Mouse (Mus musculus): ENCODE results near the gene Rabl6.
"Not testable (repeated sequence)": the region's sequence is repeated elsewhere in the genome, so short reads cannot be mapped to it uniquely, and the experiment has no call there.

The Rabl6 gene

DNA sequence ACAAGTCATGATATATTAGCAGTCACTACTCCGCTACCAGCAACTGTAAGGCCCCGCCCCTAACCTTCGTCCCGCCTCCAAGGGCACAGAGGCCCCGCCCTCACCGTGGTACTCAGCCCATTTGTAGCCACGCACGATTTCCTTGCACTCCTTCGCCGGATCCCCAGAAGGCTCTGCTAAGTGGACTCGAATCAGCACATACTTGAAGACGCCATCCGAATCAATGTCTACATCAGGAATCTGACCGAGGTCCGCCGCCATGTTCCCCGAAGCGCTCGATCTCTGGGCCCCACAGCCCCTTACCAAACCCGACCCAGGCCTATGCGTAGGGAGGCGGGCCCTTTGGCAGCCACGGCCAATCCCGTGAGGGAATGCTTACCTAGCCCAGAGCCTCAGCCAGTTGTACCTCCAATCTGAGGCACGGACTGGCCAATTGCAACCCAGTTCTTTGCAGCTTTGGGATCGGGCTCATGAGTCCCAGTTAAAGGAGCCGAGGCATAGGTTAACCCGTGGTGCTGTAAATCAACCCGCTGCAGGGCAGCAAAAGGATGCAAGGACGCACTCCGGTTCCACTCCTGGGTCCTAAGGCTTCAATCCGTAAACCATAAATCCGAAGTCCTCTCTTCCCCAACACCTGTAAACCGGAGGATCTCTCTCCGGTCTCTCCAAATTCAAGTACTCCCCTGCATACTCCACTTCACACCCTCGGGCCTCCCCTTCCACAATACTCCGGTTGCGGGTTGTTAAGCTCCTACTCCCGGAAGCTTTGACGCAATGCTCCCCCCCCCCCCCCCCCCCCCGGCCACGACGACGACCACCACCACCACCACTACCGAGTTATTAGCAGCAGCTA, 33.5 kb downstream of the Rabl6 start, which contains the start of the genes Mamdc4 and Phpt1:
TSS of gene Mamdc4 (minus strand) at position 267 of the 853 bp plus-strand sequence.
TSS of gene Phpt1 (minus strand) at position 646 of the 853 bp plus-strand sequence.
- peak; percentile 96 to 98 for DNase-seq

- peak in 1 of 2 experiments; percentile 34 for DNase-seq
Measured at GRCm38 (mm10) chr2:25574136-25574535, 34.2 kb downstream of the Rabl6 start.

DNA sequence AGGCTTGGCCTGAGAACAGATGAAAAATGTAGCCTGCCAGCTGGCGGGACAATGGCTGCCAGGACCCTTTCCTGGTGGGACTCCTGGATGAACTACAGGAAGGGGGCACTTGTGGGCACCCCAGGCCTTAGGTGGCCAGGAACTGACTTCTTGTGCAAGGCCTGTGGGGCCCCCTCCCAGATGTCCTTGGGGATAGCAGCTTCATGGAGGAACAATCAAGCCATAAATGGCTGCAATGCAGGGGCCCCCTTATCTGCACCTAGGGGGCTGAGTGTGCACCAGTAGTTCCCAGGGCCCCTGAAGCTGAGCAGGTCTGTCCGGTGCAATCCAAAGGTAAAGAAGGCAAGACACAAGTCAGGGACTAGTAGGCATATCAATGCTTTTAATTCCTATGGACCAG, 35.3 kb downstream of the Rabl6 start:
- DNase-seq = peak in 1 of 2 experiments; percentile 30

DNA sequence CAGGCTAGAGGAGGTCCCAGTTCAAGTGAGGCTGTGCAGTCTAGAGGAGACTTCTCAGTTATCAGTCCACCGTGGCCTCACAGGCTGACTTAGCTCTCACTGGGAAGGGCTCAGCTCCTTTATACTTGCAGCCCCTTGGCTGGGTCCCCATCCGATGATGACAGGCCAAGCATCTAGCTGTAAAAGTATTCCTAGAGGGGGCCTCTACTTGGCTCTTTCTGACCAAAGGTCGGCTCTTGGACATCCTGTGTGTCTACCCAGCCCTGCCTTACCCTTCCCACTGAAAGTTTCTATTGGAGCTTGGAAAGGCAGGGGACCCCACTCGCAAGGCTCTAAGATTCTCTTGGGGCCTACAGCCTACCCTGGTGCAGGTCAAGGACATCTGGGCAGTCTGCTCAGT, 37.1 kb downstream of the Rabl6 start:
- peak in 1 of 2 experiments; percentile 4 for DNase-seq

- DNase-seq = peak in 1 of 2 experiments; percentile 11
Measured at GRCm38 (mm10) chr2:25569323-25569722, 39.0 kb downstream of the Rabl6 start.

- DNase-seq = peak in 1 of 2 experiments; percentile 8
Measured at GRCm38 (mm10) chr2:25568473-25569019, 39.8 kb downstream of the Rabl6 start.

DNA sequence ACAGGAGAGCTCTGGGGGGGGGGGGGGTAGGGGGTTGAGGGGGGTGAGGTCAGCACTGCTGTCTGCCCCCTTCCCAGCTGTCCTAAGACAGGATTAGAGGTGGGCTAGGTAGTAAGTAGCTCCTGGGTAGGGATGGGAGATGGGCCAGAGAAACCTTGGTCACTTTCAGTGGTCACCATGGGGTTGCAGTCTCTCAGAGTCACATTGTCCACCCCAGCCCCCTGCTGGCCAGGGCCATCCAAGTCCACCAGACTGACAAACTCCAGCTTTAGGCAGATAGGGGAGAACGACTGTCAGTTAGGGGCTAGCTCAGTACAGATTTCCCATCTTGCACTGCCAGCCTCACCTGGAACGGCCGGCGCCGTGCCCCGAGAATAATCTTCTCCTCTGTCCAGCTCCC, 41.8 kb downstream of the Rabl6 start:
- peak in 1 of 2 experiments; percentile 31 for DNase-seq

DNA sequence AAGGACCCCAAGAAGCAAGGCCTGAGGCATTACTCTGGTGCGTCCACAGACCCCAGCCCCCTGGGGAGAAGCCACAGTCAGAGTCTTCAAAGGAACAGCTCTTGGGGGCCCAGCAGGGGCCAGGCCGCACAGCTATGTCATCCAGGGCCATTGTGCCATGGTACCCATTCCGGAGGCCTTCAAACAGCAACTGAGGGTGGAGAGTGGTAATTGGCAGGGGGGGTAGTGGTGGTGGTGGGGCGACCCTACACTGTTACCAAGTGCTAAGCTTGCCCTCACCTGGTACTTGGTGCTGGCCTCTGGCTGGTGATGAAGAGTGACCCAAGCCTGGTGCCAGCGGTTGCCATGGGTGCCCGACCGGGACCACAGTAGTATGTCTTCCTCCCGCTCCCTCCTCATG, 42.6 kb downstream of the Rabl6 start:
- no peak for DNase-seq

GRCm38 (mm10) chr2:25561946-25562345, 46.4 kb downstream of the Rabl6 start:
- DNase-seq = peak; percentile 60 to 65

GRCm38 (mm10) chr2:25560551-25560950, 47.8 kb downstream of the Rabl6 start:
- peak in 1 of 2 experiments; percentile 3 for DNase-seq

- peak in 1 of 2 experiments; percentile 6 for DNase-seq
Measured at GRCm38 (mm10) chr2:25558774-25559173, 49.5 kb downstream of the Rabl6 start.

GRCm38 (mm10) chr2:25557964-25558360, 50.4 kb downstream of the Rabl6 start:
- no peak for DNase-seq

DNA sequence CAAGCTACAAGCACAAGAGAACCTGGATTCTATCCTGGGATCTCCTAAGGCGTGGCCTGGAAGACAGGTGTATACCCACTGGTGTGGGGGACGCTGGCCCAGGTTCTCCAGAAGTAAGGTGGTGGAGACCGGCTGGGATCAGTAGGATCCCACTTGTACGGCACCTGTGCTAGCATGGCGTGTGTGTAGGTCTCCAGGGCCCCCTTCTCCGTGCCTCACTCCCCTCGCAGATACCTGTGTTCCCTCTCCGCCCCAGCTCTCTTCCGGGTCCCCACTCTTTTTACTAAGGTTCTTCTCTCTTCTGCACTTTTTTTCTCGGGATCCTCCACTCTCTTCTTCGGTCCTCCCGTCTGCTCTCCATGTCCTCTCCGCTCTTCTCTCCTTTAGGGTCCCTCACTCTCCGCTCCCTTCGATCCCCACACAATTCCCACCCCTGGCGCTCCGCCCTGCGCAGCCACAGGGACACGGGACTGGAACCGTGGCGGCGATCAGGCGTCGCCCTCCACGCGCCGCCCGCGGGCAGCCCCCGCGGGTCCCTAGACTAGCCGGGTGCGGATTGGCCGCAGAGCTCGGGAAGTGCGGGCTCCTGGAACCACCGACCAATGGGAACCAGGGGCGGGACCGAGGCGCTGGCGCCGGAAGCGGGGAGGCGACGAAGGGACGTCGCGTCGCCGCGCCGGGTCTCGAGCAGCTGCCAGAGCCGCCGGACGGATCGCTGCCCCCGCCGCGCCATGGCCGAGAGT, 50.9 kb downstream of the Rabl6 start, which contains the start of gene Edf1:
TSS of gene Edf1 (plus strand) at position 627 of the 743 bp plus-strand sequence.
- peak; percentile 97 to 98 for DNase-seq

- no peak for DNase-seq
Measured at GRCm38 (mm10) chr2:25556296-25556695, 52.0 kb downstream of the Rabl6 start.

DNA sequence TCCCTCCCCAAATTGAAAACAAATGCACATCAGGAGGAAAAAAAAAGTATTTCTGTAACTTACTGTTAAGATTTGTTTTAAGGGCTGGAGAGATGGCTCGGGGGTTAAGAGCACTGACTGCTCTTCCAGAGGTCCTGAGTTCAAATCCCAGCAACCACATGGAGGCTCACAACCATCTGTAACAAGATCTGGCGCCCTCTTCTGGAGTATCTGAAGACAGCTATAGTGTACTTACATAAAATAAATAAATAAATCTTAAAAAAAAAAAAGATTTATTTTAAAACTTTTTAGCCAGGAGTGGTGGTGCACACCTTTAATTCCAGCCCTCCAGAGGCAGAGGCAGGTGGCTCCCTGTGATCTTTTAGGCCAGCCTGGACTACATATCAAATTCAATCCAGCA, 52.8 kb downstream of the Rabl6 start:
- not testable (repeated sequence) for DNase-seq

DNA sequence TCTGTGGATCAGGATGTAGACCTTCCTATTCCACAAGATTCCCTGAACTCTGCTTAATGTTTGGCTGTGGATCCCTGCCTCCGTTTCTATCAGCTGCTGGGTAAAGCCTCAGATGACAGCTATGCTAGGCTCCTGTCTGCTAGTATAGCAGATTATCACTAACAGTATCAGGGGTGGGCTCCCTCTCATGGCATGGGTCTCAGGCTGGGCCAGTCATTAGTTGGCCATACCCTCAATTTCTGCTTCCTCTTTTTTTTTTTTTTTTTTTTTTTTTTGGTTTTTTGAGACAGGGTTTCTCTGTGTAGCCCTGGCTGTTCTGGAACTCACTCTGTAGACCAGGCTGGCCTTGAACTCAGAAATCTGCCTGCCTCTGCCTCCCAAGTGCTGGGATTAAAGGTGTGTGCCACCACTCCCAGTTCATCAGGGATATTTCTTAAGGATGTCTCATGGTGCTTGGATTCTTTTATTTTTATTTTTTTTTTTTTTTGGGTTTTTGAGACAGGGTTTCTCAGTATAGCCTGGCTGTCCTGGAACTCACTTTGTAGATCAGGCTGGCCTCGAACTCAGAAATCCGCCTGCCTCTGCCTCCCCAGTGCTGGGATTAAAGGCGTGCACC, 55.0 kb downstream of the Rabl6 start:
- not testable (repeated sequence) for DNase-seq

DNA sequence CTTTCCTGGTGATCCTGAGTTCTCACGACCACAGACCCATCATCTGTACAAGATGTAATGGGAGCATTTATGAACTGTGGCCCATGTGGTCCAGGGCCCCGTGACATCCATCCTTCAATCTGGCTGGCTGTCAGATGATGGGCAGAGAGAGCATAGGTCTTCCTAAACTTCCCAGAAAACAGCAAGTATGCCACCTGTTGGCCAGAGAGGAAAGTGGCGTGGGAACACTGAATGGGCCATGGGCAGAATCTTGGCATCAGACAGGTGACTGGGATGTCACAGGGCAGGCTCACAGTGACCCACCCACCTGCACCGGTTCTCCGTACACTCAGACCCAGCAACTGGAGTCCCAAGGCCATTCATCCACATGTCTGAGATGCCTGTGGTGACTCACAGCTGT, 57.1 kb downstream of the Rabl6 start:
- DNase-seq = peak; percentile 78 to 83

DNA sequence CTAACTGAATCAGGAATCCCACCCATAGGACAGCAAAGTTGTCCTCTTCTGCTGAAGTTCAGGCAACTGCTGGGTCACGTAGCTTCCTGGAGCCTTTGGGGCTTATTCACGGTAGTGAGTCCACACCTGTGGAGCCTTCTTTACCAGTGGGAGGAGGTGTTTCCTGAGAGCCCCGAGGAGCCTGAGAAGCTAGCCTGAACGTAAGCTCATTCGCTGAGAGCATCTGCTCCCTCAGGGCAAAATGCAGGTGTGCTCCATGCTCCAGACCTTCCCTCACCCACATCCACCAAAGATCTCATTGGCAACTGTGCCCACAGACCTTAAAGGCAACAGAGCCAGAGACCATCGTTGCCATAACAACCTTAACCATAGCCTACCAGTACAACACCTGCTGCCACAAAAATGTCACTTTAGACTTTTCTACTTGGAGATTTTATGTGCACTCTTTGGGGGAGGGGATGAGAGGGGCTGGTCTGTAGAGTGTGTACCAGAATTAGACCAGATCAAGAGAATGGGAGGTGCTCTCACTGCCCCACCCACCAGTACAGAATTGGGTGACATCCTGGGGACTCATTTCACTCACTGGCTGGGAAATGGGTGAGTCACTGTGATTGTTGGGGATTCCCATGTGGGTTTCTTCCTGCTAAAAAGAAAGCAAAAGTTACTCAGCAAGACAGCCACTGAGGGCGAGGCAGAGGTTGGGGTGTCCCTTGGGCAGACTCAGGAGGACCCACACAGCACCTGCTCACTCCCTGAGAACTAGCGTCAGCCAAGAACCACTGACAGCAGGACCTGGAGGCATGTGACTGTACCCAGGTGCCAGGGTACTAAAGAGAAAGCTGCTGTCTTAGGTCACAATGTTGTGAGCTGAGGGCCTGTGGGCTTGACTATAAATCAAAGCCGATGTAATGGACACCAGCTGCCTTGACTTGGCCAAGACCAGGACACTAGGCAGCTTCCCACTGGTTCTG, 59.0 kb downstream of the Rabl6 start:
- DNase-seq = no peak

GRCm38 (mm10) chr2:25546811-25547491, 61.4 kb downstream of the Rabl6 start, which contains the start of gene Traf2:
Traf2 (minus strand) TSS chr2:25546940.
- DNase-seq = peak; percentile 99

DNA sequence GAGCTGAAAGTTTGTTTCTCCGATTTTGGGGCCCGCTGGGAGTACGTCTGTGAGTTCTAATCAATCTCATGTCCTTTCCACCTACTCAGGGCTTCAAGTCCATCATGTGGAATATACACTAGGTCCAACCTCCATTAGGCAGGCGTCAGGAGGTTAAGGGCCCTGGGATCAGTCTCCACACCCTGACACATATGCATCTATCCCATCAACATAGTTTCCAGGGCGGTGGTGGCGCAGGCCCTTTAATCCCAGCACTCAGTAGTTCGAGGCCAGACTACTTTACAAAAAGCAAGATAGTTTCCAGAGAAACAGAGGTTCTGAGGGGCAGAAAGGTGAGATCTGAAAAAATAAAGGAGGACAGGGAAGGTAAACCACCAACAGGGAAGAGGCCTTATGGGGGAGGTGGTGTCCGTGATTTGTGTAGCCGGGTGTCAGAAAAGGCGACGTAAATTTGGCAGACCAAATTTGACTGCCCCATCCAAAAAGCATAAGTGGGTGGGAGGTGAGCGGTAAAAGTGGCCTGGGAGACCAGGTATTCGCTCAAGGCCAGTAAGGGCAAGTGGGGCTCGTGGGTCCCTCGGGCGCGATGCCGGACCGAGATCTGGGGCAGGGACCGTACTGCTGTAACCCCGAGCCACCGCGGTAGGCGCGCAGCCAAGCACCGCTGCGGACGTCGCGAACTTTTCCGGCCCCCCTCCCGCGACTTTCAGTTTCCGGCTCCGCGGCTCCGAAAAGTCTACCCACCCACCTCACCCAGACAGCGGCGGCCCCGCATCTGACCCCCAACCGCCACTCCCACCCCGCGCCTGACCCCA, 62.1 kb downstream of the Rabl6 start:
- peak in 1 of 2 experiments; percentile 15 for DNase-seq
